Mouse (Mus musculus): Measurements from ENCODE around the gene Olfr186. TPM values are rescaled to one million over a fixed set of nuclear protein-coding genes. Genes with fewer than 3 reads are reported as not detected.
"Not testable (repeated sequence)": the region's sequence is repeated elsewhere in the genome, so short reads cannot be mapped to it uniquely, and the experiment has no call there.

Gene Olfr186
- total RNA-seq (2015; ENCODE audit: low replicate concordance) = not detected in 2 replicates
- not detected in 2 replicates for total RNA-seq (2017; ENCODE audit: low replicate concordance)

- ATAC-seq (replicated peaks; ENCODE audit: low FRiP score, poor library complexity, severe bottlenecking) = no peak
Measured at GRCm38 (mm10) chr16:59030191-59030590, at the start of gene Olfr186. Gene Olfr186, minus strand, starts transcription at chr16:59030291.

GRCm38 (mm10) chr16:59077905-59078304, 47.8 kb upstream of the Olfr186 start, which contains the start of gene Olfr190:
Gene Olfr190, minus strand, starts transcription at chr16:59078005.
- no peak for ATAC-seq (replicated peaks; ENCODE audit: low FRiP score, poor library complexity, severe bottlenecking)

- ATAC-seq (replicated peaks; ENCODE audit: low FRiP score, poor library complexity, severe bottlenecking) = no peak
Measured at GRCm38 (mm10) chr16:59073520-59073919, 43.4 kb upstream of the Olfr186 start.

GRCm38 (mm10) chr16:59071755-59072154, 41.7 kb upstream of the Olfr186 start:
- no peak for ATAC-seq (replicated peaks; ENCODE audit: low FRiP score, poor library complexity, severe bottlenecking)

GRCm38 (mm10) chr16:59062411-59062810, 32.3 kb upstream of the Olfr186 start:
- ATAC-seq (replicated peaks; ENCODE audit: low FRiP score, poor library complexity, severe bottlenecking) = not testable (repeated sequence)

GRCm38 (mm10) chr16:59049286-59049685, 19.2 kb upstream of the Olfr186 start:
- ATAC-seq (replicated peaks; ENCODE audit: low FRiP score, poor library complexity, severe bottlenecking) = not testable (repeated sequence)

GRCm38 (mm10) chr16:59048860-59049259, 18.8 kb upstream of the Olfr186 start:
- ATAC-seq (replicated peaks; ENCODE audit: low FRiP score, poor library complexity, severe bottlenecking) = no peak

GRCm38 (mm10) chr16:59047579-59047978, 17.5 kb upstream of the Olfr186 start:
- no peak for ATAC-seq (replicated peaks; ENCODE audit: low FRiP score, poor library complexity, severe bottlenecking)

- ATAC-seq (replicated peaks; ENCODE audit: low FRiP score, poor library complexity, severe bottlenecking) = no peak
Measured at GRCm38 (mm10) chr16:59045835-59046234, 15.7 kb upstream of the Olfr186 start.

GRCm38 (mm10) chr16:59039710-59040109, 9.6 kb upstream of the Olfr186 start, which contains the start of gene Olfr187:
Gene Olfr187, minus strand, starts transcription at chr16:59039767.
- ATAC-seq (replicated peaks; ENCODE audit: low FRiP score, poor library complexity, severe bottlenecking) = no peak

- ATAC-seq (replicated peaks; ENCODE audit: low FRiP score, poor library complexity, severe bottlenecking) = no peak
Measured at GRCm38 (mm10) chr16:59013357-59014018, 16.6 kb downstream of the Olfr186 start.

GRCm38 (mm10) chr16:59007146-59007545, 22.9 kb downstream of the Olfr186 start:
- ATAC-seq (replicated peaks; ENCODE audit: low FRiP score, poor library complexity, severe bottlenecking) = no peak

- no peak for ATAC-seq (replicated peaks; ENCODE audit: low FRiP score, poor library complexity, severe bottlenecking)
Measured at GRCm38 (mm10) chr16:58995057-58995456, 35.0 kb downstream of the Olfr186 start, which contains the start of gene Olfr183. Gene Olfr183, plus strand, starts transcription at chr16:58995357.

Other genes with a start within 250 kb of the Olfr186 start
- not detected in 2 replicates for gene Olfr173, start 230.0 kb downstream of the Olfr186 start, total RNA-seq (2015; ENCODE audit: low replicate concordance)
- gene Olfr173, start 230.0 kb downstream of the Olfr186 start, total RNA-seq (2017; ENCODE audit: low replicate concordance) = not detected in 2 replicates
- gene Olfr175-ps1, start 203.5 kb downstream of the Olfr186 start, total RNA-seq (2015; ENCODE audit: low replicate concordance) = not detected in 2 replicates
- gene Olfr175-ps1, start 203.5 kb downstream of the Olfr186 start, total RNA-seq (2017; ENCODE audit: low replicate concordance) = not detected in 2 replicates
- not detected in 2 replicates for gene Olfr177, start 155.5 kb downstream of the Olfr186 start, total RNA-seq (2015; ENCODE audit: low replicate concordance)
- not detected in 2 replicates for gene Olfr177, start 155.5 kb downstream of the Olfr186 start, total RNA-seq (2017; ENCODE audit: low replicate concordance)
- not detected in 2 replicates for gene Olfr178, start 138.2 kb downstream of the Olfr186 start, total RNA-seq (2015; ENCODE audit: low replicate concordance)
- gene Olfr178, start 138.2 kb downstream of the Olfr186 start, total RNA-seq (2017; ENCODE audit: low replicate concordance) = not detected in 2 replicates
- not detected in 2 replicates for gene Olfr181, start 101.5 kb downstream of the Olfr186 start, total RNA-seq (2015; ENCODE audit: low replicate concordance)
- gene Olfr181, start 101.5 kb downstream of the Olfr186 start, total RNA-seq (2017; ENCODE audit: low replicate concordance) = not detected in 2 replicates
- gene Olfr180, start 100.9 kb downstream of the Olfr186 start, total RNA-seq (2015; ENCODE audit: low replicate concordance) = not detected in 2 replicates
- gene Olfr180, start 100.9 kb downstream of the Olfr186 start, total RNA-seq (2017; ENCODE audit: low replicate concordance) = not detected in 2 replicates
- gene Olfr183, start 34.9 kb downstream of the Olfr186 start, total RNA-seq (2015; ENCODE audit: low replicate concordance) = not detected in 2 replicates
- gene Olfr183, start 34.9 kb downstream of the Olfr186 start, total RNA-seq (2017; ENCODE audit: low replicate concordance) = not detected in 2 replicates
- gene Olfr187, start 9.5 kb upstream of the Olfr186 start, total RNA-seq (2015; ENCODE audit: low replicate concordance) = not detected in 2 replicates
- not detected in 2 replicates for gene Olfr187, start 9.5 kb upstream of the Olfr186 start, total RNA-seq (2017; ENCODE audit: low replicate concordance)
- not detected in 2 replicates for gene Olfr190, start 47.7 kb upstream of the Olfr186 start, total RNA-seq (2015; ENCODE audit: low replicate concordance)
- gene Olfr190, start 47.7 kb upstream of the Olfr186 start, total RNA-seq (2017; ENCODE audit: low replicate concordance) = under 0.01 TPM in 1 of 2 replicates, not detected in the other
- not detected in 2 replicates for gene Olfr191, start 59.5 kb upstream of the Olfr186 start, total RNA-seq (2015; ENCODE audit: low replicate concordance)
- gene Olfr191, start 59.5 kb upstream of the Olfr186 start, total RNA-seq (2017; ENCODE audit: low replicate concordance) = not detected in 2 replicates
- gene Olfr193, start 81.6 kb upstream of the Olfr186 start, total RNA-seq (2015; ENCODE audit: low replicate concordance) = not detected in 2 replicates
- gene Olfr193, start 81.6 kb upstream of the Olfr186 start, total RNA-seq (2017; ENCODE audit: low replicate concordance) = not detected in 2 replicates
- not detected in 2 replicates for gene Olfr194, start 90.8 kb upstream of the Olfr186 start, total RNA-seq (2015; ENCODE audit: low replicate concordance)
- gene Olfr194, start 90.8 kb upstream of the Olfr186 start, total RNA-seq (2017; ENCODE audit: low replicate concordance) = not detected in 2 replicates
- gene Olfr195, start 116.8 kb upstream of the Olfr186 start, total RNA-seq (2015; ENCODE audit: low replicate concordance) = not detected in 2 replicates
- not detected in 2 replicates for gene Olfr195, start 116.8 kb upstream of the Olfr186 start, total RNA-seq (2017; ENCODE audit: low replicate concordance)
- not detected in 2 replicates for gene Olfr196, start 140.2 kb upstream of the Olfr186 start, total RNA-seq (2015; ENCODE audit: low replicate concordance)
- gene Olfr196, start 140.2 kb upstream of the Olfr186 start, total RNA-seq (2017; ENCODE audit: low replicate concordance) = 0.28 TPM in 1 of 2 replicates, not detected in the other
- not detected in 2 replicates for gene Olfr198, start 173.2 kb upstream of the Olfr186 start, total RNA-seq (2015; ENCODE audit: low replicate concordance)
- gene Olfr198, start 173.2 kb upstream of the Olfr186 start, total RNA-seq (2017; ENCODE audit: low replicate concordance) = not detected in 2 replicates
- not detected in 2 replicates for gene Olfr199, start 189.5 kb upstream of the Olfr186 start, total RNA-seq (2015; ENCODE audit: low replicate concordance)
- not detected in 2 replicates for gene Olfr199, start 189.5 kb upstream of the Olfr186 start, total RNA-seq (2017; ENCODE audit: low replicate concordance)
- not detected in 2 replicates for gene Olfr201, start 242.3 kb upstream of the Olfr186 start, total RNA-seq (2015; ENCODE audit: low replicate concordance)
- not detected in 2 replicates for gene Olfr201, start 242.3 kb upstream of the Olfr186 start, total RNA-seq (2017; ENCODE audit: low replicate concordance)